Mouse (Mus musculus): ENCODE data around the gene Irf3. TPM values are rescaled to one million over a fixed set of nuclear protein-coding genes. Genes with fewer than 3 reads are reported as not detected.

The Irf3 gene
- polyA plus RNA-seq, 1 experiment, result 87.0 TPM

DNA sequence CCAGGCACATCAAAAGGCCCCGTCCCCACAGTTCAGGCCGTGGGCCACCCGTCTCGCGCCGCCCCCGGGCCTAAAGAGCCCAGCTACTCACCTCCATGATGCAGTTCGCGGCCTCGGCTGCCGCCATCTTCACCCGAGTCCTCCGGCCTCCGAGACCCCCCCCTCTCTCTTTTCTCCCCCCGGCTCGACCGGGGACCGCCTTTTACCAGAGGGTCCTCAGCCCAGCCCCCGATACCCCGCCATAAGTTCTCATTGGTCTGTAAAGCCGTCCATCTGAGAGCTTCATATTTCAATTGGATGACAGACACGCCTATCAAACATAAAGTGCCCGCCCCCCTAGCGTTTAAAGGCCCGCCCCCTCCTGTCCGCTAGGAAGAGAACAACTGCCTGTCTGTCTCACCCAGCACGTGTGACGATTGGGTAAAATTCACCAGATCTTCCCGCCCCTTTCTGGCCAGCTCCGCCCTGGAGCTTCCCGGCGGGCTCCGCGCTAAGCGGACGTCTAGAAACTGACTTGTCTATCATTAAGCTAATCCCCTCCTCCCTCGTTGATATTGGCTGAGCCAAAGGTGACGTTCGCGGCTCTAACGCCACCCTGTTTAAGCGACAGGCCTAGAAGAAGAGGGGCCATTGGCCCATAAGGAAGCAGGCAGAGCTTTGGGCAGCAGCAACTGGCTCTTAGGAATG, 11.1 kb upstream of the Irf3 start, which contains the start of gene Prmt1:
Gene Prmt1, minus strand, starts transcription at position 377 of the 687 bp plus-strand sequence.
- Histone ChIP-seq H3K27me3 (replicated peaks) (no peaks in the 10 kb centered on the region), H3K9me3 (no peaks in the 10 kb centered on the region), H3K4me1 (peaks cover 59% of the 10 kb centered on the region), H3K4me3 (replicated peaks) (peak within 1 kb of the TSS; percentile 91), H3K36me3 (replicated peaks; ENCODE audit: low read length) (peaks cover 47% of the 10 kb centered on the region)
- TF ChIP-seq FLI1 (IDR thresholded peaks at IDR 0.05; ENCODE audit: low read length) (no peak), GATA1 (IDR thresholded peaks at IDR 0.05; ENCODE audit: borderline replicate concordance, low read length) (no peak)

DNA sequence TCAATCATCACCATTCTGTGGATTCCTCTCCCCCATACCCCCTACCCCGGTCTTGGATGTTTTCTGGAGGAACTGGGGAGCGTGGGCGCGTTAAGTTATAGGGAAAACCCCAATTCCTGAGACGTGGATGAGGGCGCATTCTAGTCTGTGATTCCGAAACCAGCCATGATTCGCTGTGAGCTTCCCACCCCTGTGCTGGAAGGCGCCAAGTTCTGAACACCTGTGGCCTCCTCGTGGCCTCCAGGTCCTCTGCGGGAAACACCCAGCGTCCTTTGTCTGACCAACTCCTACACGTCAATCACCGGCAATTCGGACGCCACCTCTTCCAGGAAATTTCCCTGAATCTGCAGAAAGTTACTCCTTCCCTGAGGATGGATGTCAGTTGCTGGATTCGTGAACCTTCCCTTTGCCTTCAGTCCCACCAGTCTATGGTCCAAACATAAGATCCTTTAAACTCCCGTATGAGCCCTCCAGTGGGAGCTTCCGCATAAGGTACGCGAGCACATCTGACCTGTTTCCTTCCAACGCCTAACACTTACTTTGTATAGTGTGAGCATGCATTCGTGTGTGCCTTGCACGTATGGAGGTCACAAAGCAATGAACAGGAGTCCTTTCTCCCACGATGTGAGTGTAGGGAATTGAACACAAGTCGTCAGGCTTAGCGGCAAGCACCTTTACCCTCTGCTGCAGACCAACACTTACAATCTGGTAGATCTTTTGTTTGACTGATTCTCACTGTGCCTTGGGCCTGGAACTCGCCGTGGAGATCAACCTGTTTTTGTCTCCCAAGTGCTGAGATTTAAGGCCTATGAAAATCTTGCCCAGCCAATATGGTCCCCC, 10.3 kb upstream of the Irf3 start:
- H3K4me3 ChIP-seq (replicated peaks), result peak overlapping the region; percentile 91
- no peaks in the 10 kb centered on the region for H3K27me3 ChIP-seq (replicated peaks)
- TF ChIP-seq GATA1 (IDR thresholded peaks at IDR 0.05; ENCODE audit: borderline replicate concordance, low read length), result no peak
- no peak for TF ChIP-seq FLI1 (IDR thresholded peaks at IDR 0.05; ENCODE audit: low read length)
- H3K36me3 ChIP-seq (replicated peaks; ENCODE audit: low read length), result peaks cover 47% of the 10 kb centered on the region
- no peaks in the 10 kb centered on the region for H3K9me3 ChIP-seq
- peaks cover 53% of the 10 kb centered on the region for H3K4me1 ChIP-seq

DNA sequence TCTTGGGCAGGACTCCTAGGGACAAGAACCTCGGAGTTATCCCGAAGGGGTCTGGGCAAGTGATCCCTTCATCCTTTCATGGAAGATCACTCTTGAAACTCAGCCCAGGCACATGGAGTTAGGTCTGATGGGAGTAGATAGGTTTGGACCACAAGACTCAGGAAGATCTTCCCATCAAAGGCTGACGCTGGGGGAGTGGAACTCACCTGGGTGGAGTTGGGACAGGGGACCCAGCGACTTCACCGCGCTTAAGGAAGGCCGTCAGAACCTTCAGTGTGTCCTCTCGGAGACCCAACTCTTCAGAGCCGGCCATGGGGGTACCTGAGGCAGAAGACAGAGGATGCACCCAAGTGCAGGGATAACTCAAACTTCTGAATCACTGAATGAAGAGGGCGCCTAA, 776 bp upstream of the Irf3 start:
- no peaks in the 10 kb centered on the region for H3K9me3 ChIP-seq
- H3K4me3 ChIP-seq (replicated peaks), result peak overlapping the region; percentile 99
- H3K27me3 ChIP-seq (replicated peaks), result no peaks in the 10 kb centered on the region
- H3K36me3 ChIP-seq (replicated peaks; ENCODE audit: low read length), result peaks cover 74% of the 10 kb centered on the region
- no peak for TF ChIP-seq GATA1 (IDR thresholded peaks at IDR 0.05; ENCODE audit: borderline replicate concordance, low read length)
- no peak for TF ChIP-seq FLI1 (IDR thresholded peaks at IDR 0.05; ENCODE audit: low read length)
- H3K4me1 ChIP-seq, result peaks cover 66% of the 10 kb centered on the region

DNA sequence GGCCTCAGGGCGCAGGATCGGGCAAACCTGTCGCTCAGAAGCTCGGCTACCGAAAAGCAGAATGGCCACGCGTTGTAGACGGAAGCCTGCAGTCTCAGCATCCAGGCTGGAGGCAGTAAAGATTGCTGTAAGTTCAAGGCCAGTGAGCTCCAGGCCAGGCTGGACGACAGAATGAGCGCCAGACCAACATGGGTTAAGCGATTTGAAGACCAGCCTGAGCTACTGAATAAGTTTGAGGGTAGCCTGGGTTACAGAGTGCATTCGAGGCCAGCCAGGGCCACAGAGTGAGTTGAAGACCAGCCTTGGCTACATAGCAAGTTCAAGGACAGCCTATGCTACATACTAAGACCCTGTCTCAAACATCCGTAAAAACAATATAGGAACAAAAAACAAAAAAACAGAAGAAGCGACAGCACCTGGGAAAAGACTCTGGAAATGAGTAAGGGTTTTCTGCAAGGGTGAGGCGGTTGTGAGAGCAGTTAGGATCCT, 536 bp downstream of the Irf3 start:
- Histone ChIP-seq H3K4me3 (replicated peaks) (peak overlapping the region; percentile 99), H3K36me3 (replicated peaks; ENCODE audit: low read length) (peaks cover 74% of the 10 kb centered on the region), H3K27me3 (replicated peaks) (no peaks in the 10 kb centered on the region), H3K9me3 (no peaks in the 10 kb centered on the region), H3K4me1 (peaks cover 73% of the 10 kb centered on the region)
- TF ChIP-seq GATA1 (IDR thresholded peaks at IDR 0.05; ENCODE audit: borderline replicate concordance, low read length) (no peak), FLI1 (IDR thresholded peaks at IDR 0.05; ENCODE audit: low read length) (no peak)

DNA sequence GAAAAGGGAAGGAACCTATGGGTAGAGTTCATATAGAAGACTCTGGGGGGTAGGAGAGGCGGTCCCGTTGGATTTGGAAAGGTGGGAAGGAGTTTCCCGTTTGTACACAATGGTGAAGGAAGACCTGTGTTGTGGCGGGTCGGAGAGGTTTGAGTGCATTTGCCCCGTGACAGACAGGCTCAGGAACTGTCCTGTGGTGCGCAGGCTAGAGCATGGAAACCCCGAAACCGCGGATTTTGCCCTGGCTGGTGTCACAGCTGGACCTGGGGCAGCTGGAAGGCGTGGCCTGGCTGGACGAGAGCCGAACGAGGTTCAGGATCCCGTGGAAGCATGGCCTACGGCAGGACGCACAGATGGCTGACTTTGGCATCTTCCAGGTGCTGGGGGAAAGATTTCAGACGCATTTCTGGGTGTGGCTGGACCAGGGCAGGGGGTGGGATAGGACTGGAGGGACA, 1.1 kb downstream of the Irf3 start, which contains the start of gene Bcl2l12:
Gene Bcl2l12, minus strand, starts transcription at position 212 of the 455 bp plus-strand sequence.
- peaks cover 74% of the 10 kb centered on the region for H3K36me3 ChIP-seq (replicated peaks; ENCODE audit: low read length)
- TF ChIP-seq GATA1 (IDR thresholded peaks at IDR 0.05; ENCODE audit: borderline replicate concordance, low read length) (no peak), FLI1 (IDR thresholded peaks at IDR 0.05; ENCODE audit: low read length) (no peak)
- H3K4me1 ChIP-seq, result peaks cover 77% of the 10 kb centered on the region
- no peaks in the 10 kb centered on the region for H3K9me3 ChIP-seq
- H3K4me3 ChIP-seq (replicated peaks), result peak within 1 kb of the TSS; percentile 99
- H3K27me3 ChIP-seq (replicated peaks), result no peaks in the 10 kb centered on the region

DNA sequence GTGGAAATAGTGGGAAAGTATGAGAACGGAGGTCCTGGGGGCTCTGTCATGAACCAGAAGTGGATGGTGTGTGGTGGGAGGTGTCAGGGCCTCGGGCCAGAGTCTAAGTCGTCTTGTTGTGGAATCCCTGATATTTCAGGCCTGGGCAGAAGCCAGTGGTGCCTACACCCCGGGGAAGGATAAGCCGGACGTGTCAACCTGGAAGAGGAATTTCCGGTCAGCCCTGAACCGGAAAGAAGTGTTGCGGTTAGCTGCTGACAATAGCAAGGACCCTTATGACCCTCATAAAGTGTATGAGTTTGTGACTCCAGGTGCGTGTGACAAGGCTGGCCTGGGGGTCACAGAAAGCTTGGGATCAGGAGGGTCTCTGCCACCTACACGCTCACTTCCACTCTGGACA, 2.3 kb downstream of the Irf3 start:
- Histone ChIP-seq H3K4me3 (replicated peaks) (peak overlapping the region; percentile 78), H3K9me3 (no peaks in the 10 kb centered on the region), H3K4me1 (peaks cover 86% of the 10 kb centered on the region), H3K27me3 (replicated peaks) (no peaks in the 10 kb centered on the region), H3K36me3 (replicated peaks; ENCODE audit: low read length) (peaks cover 73% of the 10 kb centered on the region)
- TF ChIP-seq GATA1 (IDR thresholded peaks at IDR 0.05; ENCODE audit: borderline replicate concordance, low read length), result no peak
- no peak for TF ChIP-seq FLI1 (IDR thresholded peaks at IDR 0.05; ENCODE audit: low read length)

DNA sequence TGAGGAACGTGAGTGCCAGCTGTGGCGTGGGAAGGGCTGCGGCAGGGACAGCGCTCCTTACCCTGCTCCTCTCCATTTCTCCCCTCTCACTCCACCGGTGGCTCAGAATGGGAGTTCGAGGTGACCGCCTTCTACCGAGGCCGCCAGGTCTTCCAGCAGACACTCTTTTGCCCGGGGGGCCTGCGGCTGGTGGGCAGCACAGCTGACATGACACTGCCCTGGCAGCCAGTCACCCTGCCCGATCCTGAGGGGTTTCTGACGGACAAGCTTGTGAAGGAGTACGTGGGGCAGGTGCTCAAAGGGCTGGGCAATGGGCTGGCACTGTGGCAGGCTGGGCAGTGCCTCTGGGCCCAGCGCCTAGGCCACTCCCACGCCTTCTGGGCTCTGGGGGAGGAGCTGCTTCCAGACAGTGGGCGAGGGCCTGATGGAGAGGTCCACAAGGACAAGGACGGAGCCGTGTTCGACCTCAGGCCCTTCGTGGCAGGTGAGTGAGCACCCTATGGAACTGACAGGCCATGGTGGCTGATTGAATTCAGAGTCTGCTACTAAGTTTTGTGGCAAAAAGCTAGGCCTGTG, 3.2 kb downstream of the Irf3 start:
- H3K4me3 ChIP-seq (replicated peaks), result peak overlapping the region; percentile 84
- no peak for TF ChIP-seq FLI1 (IDR thresholded peaks at IDR 0.05; ENCODE audit: low read length)
- TF ChIP-seq GATA1 (IDR thresholded peaks at IDR 0.05; ENCODE audit: borderline replicate concordance, low read length), result no peak
- no peaks in the 10 kb centered on the region for H3K27me3 ChIP-seq (replicated peaks)
- H3K36me3 ChIP-seq (replicated peaks; ENCODE audit: low read length), result peaks cover 72% of the 10 kb centered on the region
- H3K4me1 ChIP-seq, result peaks cover 86% of the 10 kb centered on the region
- no peaks in the 10 kb centered on the region for H3K9me3 ChIP-seq

DNA sequence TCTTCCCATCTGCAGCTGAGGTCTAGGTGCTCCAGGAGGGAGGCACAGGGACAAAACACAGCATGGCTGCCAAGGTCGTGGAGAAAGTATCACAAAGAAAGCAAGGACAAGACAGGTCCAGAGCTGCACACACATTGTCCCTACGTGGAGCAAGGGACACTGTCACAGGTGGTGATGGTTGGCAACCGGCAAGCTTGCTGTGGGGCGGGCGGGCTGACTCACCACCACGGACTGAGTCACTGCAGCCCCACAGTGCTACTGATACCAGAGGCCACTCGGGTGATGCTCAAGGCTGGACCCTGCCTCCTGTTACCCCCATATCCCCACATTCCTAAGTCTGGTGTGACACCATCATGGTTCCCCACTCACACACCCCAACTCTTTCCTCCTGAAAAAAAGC, 5.0 kb downstream of the Irf3 start:
- peak overlapping the region; percentile 77 for H3K4me3 ChIP-seq (replicated peaks)
- TF ChIP-seq GATA1 (IDR thresholded peaks at IDR 0.05; ENCODE audit: borderline replicate concordance, low read length) (no peak), FLI1 (IDR thresholded peaks at IDR 0.05; ENCODE audit: low read length) (no peak)
- peaks cover 90% of the 10 kb centered on the region for H3K4me1 ChIP-seq
- no peaks in the 10 kb centered on the region for H3K27me3 ChIP-seq (replicated peaks)
- no peaks in the 10 kb centered on the region for H3K9me3 ChIP-seq
- peaks cover 84% of the 10 kb centered on the region for H3K36me3 ChIP-seq (replicated peaks; ENCODE audit: low read length)

DNA sequence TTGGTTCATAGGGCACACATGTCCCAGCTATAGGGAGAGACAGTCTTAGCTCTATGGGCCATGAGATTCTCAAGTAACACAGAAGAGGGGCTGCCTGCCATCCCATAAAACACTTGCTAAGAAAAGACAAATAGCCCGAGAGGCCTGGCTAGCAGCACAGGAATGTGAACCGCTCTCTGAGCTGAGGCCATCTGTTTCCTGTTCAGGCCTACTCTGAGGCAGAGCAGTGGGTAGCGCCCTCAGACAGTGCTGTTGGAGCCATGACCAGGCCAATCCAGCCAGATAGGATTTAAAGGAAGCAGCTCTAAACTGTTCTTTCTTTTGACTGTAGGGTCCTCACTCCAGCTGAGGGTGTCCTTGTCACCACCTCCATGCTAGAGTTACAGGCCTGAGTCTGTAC, 7.1 kb downstream of the Irf3 start:
- TF ChIP-seq GATA1 (IDR thresholded peaks at IDR 0.05; ENCODE audit: borderline replicate concordance, low read length), result no peak
- TF ChIP-seq FLI1 (IDR thresholded peaks at IDR 0.05; ENCODE audit: low read length), result no peak
- H3K36me3 ChIP-seq (replicated peaks; ENCODE audit: low read length), result peaks cover 98% of the 10 kb centered on the region
- peak overlapping the region; percentile 64 for H3K4me3 ChIP-seq (replicated peaks)
- H3K4me1 ChIP-seq, result peaks cover 83% of the 10 kb centered on the region
- H3K9me3 ChIP-seq, result no peaks in the 10 kb centered on the region
- H3K27me3 ChIP-seq (replicated peaks), result no peaks in the 10 kb centered on the region
